Mouse (Mus musculus): ENCODE measurements around the gene Errfi1. TPM values are rescaled to one million over a fixed set of nuclear protein-coding genes. Genes with fewer than 3 reads are reported as not detected.
"Not testable (repeated sequence)": the region's sequence is repeated elsewhere in the genome, so short reads cannot be mapped to it uniquely, and the experiment has no call there.

Gene Errfi1
- polyA plus RNA-seq, 1 experiment: 53.7 TPM

DNA sequence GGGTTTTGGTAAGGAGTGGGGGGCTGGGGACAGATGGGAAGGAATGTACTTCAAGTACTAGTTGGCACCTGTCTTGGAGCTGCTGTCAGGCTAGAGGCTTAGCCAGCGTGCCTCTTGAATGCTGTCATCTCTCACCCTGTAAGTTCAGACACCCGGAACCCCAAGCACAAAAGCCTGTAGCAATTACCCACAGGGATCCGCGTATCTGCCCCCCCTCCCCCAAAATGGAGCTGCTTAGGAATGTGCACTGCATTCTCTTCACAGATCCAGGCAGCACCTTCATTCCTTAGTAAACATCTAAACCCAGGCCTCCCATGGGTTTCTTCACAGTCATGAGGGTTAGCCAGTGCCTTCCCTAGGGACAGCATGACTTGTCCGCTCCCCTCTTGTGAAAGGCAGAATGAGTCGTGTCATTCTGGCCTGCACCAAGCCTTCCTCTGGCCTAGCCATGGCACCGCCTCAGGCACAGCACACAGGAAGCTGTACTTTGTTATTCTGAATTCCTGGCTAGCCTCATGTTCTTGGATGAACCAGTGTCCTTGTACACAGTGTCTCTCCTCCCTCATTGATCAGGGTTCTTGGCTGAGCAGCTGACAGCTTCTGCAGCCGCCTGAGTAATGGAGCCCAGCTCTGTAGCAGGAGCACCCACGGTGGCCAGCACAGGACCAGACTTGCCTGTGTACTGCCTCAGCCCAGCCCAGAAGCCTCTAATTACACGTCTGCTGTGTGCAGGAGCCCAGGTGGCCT lies 17.8 kb downstream of the Errfi1 start:
- WGBS: 34% methylated on average over 10 of the region's 10 CpGs
- Histone ChIP-seq H3K4me3 (replicated peaks; ENCODE audit: extremely low read depth, low read depth, low read length) (no peak overlapping the region), H3K4me1 (ENCODE audit: control insufficient read depth, insufficient read depth, low read length) (peaks cover 34% of the 10 kb centered on the region)
- DNase-seq: peak; percentile 40
- no peak for TF ChIP-seq CTCF (IDR thresholded peaks at IDR 0.05; ENCODE audit: insufficient read depth, low read length)
- TF ChIP-seq POLR2A (IDR thresholded peaks at IDR 0.05; ENCODE audit: borderline replicate concordance, extremely low read depth, low read depth, low read length): peak; percentile 37; the same call in 1 of the 2 replicates

DNA sequence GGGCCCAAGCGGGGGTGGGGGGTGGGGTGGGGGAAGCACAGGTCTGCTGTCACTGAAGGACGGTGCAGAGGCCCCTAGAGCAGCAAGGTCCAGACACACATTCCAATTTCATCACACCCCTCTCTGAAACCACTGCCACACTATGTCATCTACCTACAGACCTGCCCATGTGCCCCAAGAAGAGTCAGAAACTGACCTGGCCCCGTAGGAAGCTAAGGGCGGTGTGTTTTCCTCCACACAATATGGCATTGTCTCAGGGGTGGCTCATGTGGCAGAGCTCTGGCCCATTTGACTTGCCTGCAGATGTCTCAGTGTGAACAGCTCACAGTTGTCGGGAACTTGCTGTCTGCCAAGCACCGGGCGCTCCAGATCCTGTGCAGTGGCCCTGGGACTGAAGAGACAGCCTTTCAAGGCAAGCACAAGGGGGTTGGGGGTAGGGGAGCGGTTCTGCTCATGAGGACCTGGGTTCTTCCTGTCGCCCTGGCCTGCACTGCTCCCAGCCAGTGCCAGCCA lies 18.5 kb downstream of the Errfi1 start:
- no peak for DNase-seq
- 27% methylated on average over 9 of the region's 9 CpGs for WGBS
- no peak for TF ChIP-seq POLR2A (IDR thresholded peaks at IDR 0.05; ENCODE audit: borderline replicate concordance, extremely low read depth, low read depth, low read length)
- TF ChIP-seq CTCF (IDR thresholded peaks at IDR 0.05; ENCODE audit: insufficient read depth, low read length): no peak
- H3K4me1 ChIP-seq (ENCODE audit: control insufficient read depth, insufficient read depth, low read length): peaks cover 34% of the 10 kb centered on the region
- no peak overlapping the region for H3K4me3 ChIP-seq (replicated peaks; ENCODE audit: extremely low read depth, low read depth, low read length)

DNA sequence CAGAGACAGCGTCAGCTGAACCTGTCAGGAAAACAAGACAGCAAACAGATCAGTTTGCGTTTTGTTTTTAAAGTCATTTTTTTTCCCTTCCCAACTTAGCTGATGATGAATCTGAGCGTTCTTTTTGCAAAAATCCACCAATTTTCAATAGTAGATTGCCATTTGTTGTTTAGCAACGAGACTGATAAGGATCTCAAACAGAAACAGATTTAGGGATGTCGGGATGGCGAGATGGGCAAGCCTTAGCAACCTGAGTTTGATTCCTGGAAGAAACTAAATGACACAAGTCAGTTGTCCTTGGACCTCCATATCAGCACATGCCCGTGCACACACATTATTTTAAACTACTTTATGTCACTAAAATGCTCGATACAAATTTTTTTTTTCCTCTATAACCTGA lies 19.0 kb downstream of the Errfi1 start:
- Histone ChIP-seq H3K4me3 (replicated peaks; ENCODE audit: extremely low read depth, low read depth, low read length) (no peak overlapping the region), H3K4me1 (ENCODE audit: control insufficient read depth, insufficient read depth, low read length) (peaks cover 34% of the 10 kb centered on the region)
- TF ChIP-seq POLR2A (IDR thresholded peaks at IDR 0.05; ENCODE audit: borderline replicate concordance, extremely low read depth, low read depth, low read length) (no peak), CTCF (IDR thresholded peaks at IDR 0.05; ENCODE audit: insufficient read depth, low read length) (no peak)
- DNase-seq: no peak
- WGBS: 69% methylated on average over 8 of the region's 8 CpGs

DNA sequence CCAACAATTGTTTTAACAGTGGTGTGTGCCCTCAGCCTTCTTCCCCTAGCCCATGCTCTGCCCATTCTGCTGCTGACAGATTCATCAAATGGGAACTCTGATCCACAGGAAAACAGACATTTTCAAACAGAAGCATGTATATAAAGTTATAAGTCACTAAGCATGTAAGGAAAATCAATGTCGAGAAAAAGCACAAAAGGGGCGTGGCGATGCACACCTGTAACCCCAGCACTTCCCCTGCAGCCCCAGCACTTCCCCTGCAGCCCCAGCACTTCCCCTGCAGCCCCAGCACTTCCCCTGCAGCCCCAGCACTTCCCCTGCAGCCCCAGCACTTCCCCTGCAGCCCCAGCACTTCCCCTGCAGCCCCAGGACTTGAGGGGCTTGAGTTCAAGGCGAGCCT lies 20.7 kb downstream of the Errfi1 start:
- not testable (repeated sequence) for DNase-seq; H3K4me3 ChIP-seq (replicated peaks; ENCODE audit: extremely low read depth, low read depth, low read length)
- 45% methylated on average over 4 of the region's 4 CpGs for WGBS
- H3K4me1 ChIP-seq (ENCODE audit: control insufficient read depth, insufficient read depth, low read length): peaks cover 27% of the 10 kb centered on the region

DNA sequence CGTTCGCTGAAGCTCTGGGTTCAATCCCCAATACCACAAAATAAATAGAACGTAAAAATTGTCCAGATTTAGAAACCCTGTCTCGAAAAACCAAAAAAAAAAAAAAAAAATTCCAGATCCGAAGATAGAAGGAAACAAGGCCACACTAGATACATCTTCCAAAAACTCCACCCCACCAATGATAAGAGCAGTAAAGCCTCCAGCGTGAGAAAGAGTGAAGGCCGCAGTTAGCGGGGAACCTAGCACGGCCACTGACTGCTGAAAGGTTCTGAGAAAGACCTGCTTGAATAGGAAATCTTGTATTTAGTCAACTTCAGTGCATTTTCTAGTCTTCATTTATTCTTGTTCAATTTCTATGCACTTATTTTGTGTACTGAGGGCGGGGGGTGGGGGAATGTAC lies 21.7 kb downstream of the Errfi1 start:
- 79% methylated on average over 10 of the region's 10 CpGs for WGBS
- Histone ChIP-seq H3K4me3 (replicated peaks; ENCODE audit: extremely low read depth, low read depth, low read length) (no peak overlapping the region), H3K4me1 (ENCODE audit: control insufficient read depth, insufficient read depth, low read length) (peaks cover 20% of the 10 kb centered on the region)
- no peak for DNase-seq
- TF ChIP-seq POLR2A (IDR thresholded peaks at IDR 0.05; ENCODE audit: borderline replicate concordance, extremely low read depth, low read depth, low read length) (no peak), CTCF (IDR thresholded peaks at IDR 0.05; ENCODE audit: insufficient read depth, low read length) (no peak)

DNA sequence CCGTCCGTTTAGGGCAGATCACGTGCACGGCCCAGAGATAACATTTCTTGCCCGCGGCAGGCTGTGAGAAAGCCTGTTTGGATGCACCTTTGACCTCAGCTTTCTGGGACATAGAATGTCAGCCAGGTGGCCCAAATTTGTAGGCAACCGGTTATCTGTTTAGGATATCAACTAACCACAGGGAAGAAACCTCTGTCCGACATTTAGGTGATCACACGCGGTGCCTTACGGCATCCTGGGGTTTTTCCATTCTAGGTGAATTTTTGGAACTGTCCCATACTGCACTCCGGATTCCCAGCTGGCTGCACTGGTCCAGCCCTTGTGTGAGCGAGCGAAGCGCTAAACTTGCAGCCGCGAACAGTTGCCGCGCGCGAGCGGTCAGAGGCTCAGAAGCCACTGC lies 25.9 kb downstream of the Errfi1 start:
- TF ChIP-seq CTCF (IDR thresholded peaks at IDR 0.05; ENCODE audit: insufficient read depth, low read length) (no peak), POLR2A (IDR thresholded peaks at IDR 0.05; ENCODE audit: borderline replicate concordance, extremely low read depth, low read depth, low read length) (no peak)
- DNase-seq: no peak
- WGBS: 96% methylated on average over 22 of the region's 22 CpGs
- H3K4me3 ChIP-seq (replicated peaks; ENCODE audit: extremely low read depth, low read depth, low read length): no peak overlapping the region
- no peaks in the 10 kb centered on the region for H3K4me1 ChIP-seq (ENCODE audit: control insufficient read depth, insufficient read depth, low read length)

DNA sequence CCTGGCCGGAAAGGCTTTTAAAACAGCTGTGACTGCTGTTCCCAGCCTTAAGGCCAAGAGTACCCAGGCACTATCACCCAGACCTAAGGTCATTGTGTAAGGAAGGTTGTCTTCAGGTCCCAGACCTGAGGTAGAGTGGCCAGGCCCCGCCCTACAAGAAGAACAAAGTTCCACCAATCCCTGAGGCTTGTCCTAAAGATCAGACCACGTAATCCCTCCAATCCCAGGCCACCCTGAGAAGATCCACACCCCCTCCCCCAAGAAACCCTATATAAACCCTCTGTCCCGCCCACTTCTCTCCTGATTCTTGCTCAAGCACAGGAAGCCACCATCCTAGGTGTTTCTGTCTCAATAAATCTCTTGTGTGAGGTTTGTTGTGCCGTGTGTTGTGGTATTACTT lies 26.6 kb downstream of the Errfi1 start:
- no peak overlapping the region for H3K4me3 ChIP-seq (replicated peaks; ENCODE audit: extremely low read depth, low read depth, low read length)
- 87% methylated on average over 5 of the region's 5 CpGs for WGBS
- no peak for DNase-seq
- no peaks in the 10 kb centered on the region for H3K4me1 ChIP-seq (ENCODE audit: control insufficient read depth, insufficient read depth, low read length)
- no peak for TF ChIP-seq CTCF (IDR thresholded peaks at IDR 0.05; ENCODE audit: insufficient read depth, low read length)
- no peak for TF ChIP-seq POLR2A (IDR thresholded peaks at IDR 0.05; ENCODE audit: borderline replicate concordance, extremely low read depth, low read depth, low read length)

DNA sequence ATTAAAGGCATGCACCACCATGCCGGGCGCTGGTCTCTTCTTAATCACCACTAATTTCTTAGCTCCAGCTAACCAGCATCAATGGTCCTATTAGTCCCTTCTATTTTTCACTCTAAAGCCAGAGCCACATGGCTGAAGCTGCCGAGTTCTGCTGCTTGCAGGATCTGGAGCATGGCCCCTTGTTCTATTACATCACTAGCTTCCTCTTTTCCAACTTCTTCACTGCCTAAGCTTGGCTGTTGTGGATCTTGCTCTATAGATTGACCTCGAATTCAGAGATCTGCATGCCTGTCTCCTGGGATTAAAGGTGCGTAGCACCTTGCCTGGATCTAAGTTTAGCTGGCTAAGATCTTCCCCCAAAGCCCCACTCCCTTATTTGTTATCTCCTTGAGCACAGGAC lies 28.9 kb downstream of the Errfi1 start:
- Histone ChIP-seq H3K4me3 (replicated peaks; ENCODE audit: extremely low read depth, low read depth, low read length) (no peak overlapping the region), H3K4me1 (ENCODE audit: control insufficient read depth, insufficient read depth, low read length) (no peaks in the 10 kb centered on the region)
- no peak for DNase-seq
- TF ChIP-seq CTCF (IDR thresholded peaks at IDR 0.05; ENCODE audit: insufficient read depth, low read length): no peak
- no peak for TF ChIP-seq POLR2A (IDR thresholded peaks at IDR 0.05; ENCODE audit: borderline replicate concordance, extremely low read depth, low read depth, low read length)
- WGBS: 77% methylated on average over 5 of the region's 5 CpGs

DNA sequence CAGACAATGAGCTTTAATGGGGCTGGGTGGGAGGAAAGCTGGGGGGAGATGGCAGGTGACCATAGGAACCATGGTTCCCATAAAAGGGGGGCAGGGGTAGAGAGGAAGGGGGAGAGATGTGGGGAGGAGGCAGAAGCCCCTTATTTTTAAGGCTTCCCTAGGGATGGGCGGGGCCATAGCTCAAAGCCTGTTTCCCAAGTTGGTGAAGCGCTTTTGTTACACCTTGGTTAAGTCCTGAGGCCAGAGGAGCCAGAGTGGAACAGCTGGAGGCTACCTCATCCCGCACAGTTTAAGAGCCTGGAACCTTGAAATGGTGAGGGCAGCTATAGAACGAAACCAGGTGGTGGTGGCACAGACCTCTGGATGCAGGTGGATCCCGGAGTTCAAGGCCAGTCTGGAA lies 34.2 kb downstream of the Errfi1 start:
- DNase-seq: no peak
- 91% methylated on average over 5 of the region's 5 CpGs for WGBS
- H3K4me3 ChIP-seq (replicated peaks; ENCODE audit: extremely low read depth, low read depth, low read length): no peak overlapping the region
- H3K4me1 ChIP-seq (ENCODE audit: control insufficient read depth, insufficient read depth, low read length): peaks cover 12% of the 10 kb centered on the region
- TF ChIP-seq CTCF (IDR thresholded peaks at IDR 0.05; ENCODE audit: insufficient read depth, low read length): no peak
- no peak for TF ChIP-seq POLR2A (IDR thresholded peaks at IDR 0.05; ENCODE audit: borderline replicate concordance, extremely low read depth, low read depth, low read length)

DNA sequence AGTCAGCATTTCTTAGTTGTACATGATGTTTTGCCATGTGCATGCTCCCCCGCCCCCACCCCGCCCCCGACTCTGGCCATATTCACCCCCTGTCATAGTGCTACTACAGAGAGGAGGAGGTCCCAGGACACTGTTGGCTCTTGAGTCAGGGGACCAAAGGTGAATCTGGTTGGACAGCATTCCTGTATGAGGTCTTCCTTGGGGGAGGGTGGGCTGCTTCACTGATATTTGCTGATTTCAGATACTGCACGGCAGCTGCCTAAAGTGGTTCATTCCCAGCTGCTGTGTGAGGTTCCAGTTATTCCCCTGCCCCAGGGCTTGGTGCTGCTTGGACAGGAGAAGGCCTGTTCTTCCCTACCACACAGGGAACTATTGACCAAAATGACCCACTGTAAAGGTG lies 34.8 kb downstream of the Errfi1 start:
- DNase-seq: no peak
- TF ChIP-seq POLR2A (IDR thresholded peaks at IDR 0.05; ENCODE audit: borderline replicate concordance, extremely low read depth, low read depth, low read length) (no peak), CTCF (IDR thresholded peaks at IDR 0.05; ENCODE audit: insufficient read depth, low read length) (no peak)
- H3K4me3 ChIP-seq (replicated peaks; ENCODE audit: extremely low read depth, low read depth, low read length): no peak overlapping the region
- peaks cover 12% of the 10 kb centered on the region for H3K4me1 ChIP-seq (ENCODE audit: control insufficient read depth, insufficient read depth, low read length)
- WGBS: 70% methylated on average over 4 of the region's 4 CpGs
